Mouse (Mus musculus): ENCODE data around the gene Prkar2a.

DNA sequence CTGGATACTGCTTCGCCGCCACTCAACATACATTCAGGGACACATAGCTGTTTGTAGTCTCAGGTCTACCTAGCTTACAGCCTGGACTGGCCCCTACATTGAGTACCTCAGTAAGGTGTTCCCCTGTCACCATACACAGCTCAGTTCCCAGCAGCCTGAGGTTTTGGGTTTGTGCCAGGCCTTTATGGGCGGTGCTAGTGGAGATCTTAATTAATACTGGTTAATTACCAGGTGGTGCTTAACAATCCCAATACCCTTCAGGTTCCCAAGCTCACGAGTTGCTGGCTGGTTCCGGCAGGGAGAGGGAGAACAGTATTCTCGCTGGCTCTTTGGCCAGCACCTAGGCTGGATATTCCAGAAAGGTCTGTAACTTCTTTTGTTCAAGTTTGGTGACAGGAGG, 1.8 kb downstream of the Prkar2a start:
- no peak for TF ChIP-seq CTCF (IDR thresholded peaks at IDR 0.05; ENCODE audit: borderline replicate concordance, insufficient read depth, low read depth, low read length)
- no peak for TF ChIP-seq POLR2A (IDR thresholded peaks at IDR 0.05; ENCODE audit: borderline replicate concordance, insufficient read depth, low read length)
